Mouse (Mus musculus) forebrain, embryonic 15.5 days (tissue): ENCODE data around the gene Cacna2d3. TPM values are rescaled to one million over a fixed set of nuclear protein-coding genes. Genes with fewer than 3 reads are reported as not detected.
A peak's percentile ranks its signal among the peaks of the same experiment; 100 is the strongest.

Experiments used
- ATAC-seq: fragments of 200-750 bp; cut with Nextera tagmentation; replicated peaks from 2 replicates; pipeline ENCODE4 v1.8.0; 2017; ENCODE audit warnings: mild to moderate bottlenecking, moderate TSS enrichment, moderate library complexity
- H3K27ac ChIP-seq: fragments of 300-500 bp; sonication (generic); replicated peaks from 2 replicates; pipeline ENCODE4 v1.5.1; 2015; ENCODE audit warnings: mild to moderate bottlenecking, inconsistent platforms
- H3K27me3 ChIP-seq: fragments of 300-500 bp; sonication (generic); 2 replicates; pipeline ENCODE4 v1.6.1; 2015; ENCODE audit warnings: inconsistent platforms
- H3K36me3 ChIP-seq: fragments of 300-500 bp; sonication (generic); 2 replicates; pipeline ENCODE4 v1.6.1; 2015; ENCODE audit warnings: mild to moderate bottlenecking, inconsistent platforms
- H3K4me1 ChIP-seq: fragments of 300-500 bp; sonication (generic); 2 replicates; pipeline ENCODE4 v1.6.1; 2015; ENCODE audit warnings: inconsistent platforms
- H3K4me2 ChIP-seq: fragments of 300-500 bp; sonication (generic); replicated peaks from 2 replicates; pipeline ENCODE4 v1.6.1; 2015; ENCODE audit warnings: mild to moderate bottlenecking, inconsistent platforms
- H3K4me3 ChIP-seq: fragments of 300-500 bp; sonication (generic); 2 replicates; pipeline ENCODE4 v1.5.1; 2015; ENCODE audit warnings: mild to moderate bottlenecking, inconsistent platforms
- H3K9ac ChIP-seq: fragments of 300-500 bp; sonication (generic); replicated peaks from 2 replicates; pipeline ENCODE4 v1.6.1; 2015; ENCODE audit warnings: mild to moderate bottlenecking, inconsistent platforms
- H3K9me3 ChIP-seq: fragments of 300-500 bp; sonication (generic); 2 replicates; pipeline ENCODE4 v1.6.1; 2016; ENCODE audit warnings: inconsistent platforms
- WGBS: fragments of 180-500 bp; shearing (Covaris S2); methylation state at CpG from one replicate; pipeline ENCODE4 v1.1.7; 2015; ENCODE audit warnings: mixed read lengths; 5-methylcytosine and 5-hydroxymethylcytosine counted together
- polyA plus RNA-seq: library from polyadenylated mRNA; unstranded; fragments of >200 nt; fragmentation: Nextera tagmentation; extraction: Ambion mirVana; gene quantifications from 2 replicates; pipeline ENCODE4 v1.2.1, GENCODE M21; 2015

The Cacna2d3 gene
- polyA plus RNA-seq, 1 experiment from 2014 or later, result 28.1 TPM

- peaks cover 3% of the 10 kb centered on the region; the same call in 1 of the 2 replicates for H3K4me1 ChIP-seq
- ATAC-seq, result no peak
- H3K36me3 ChIP-seq, result no peaks in the 10 kb centered on the region
- H3K9ac ChIP-seq, result no peak overlapping the region
- H3K27ac ChIP-seq, result no peak overlapping the region
- no peak overlapping the region for H3K4me2 ChIP-seq
- H3K4me3 ChIP-seq, result no peak overlapping the region
- no peaks in the 10 kb centered on the region for H3K27me3 ChIP-seq
- no peaks in the 10 kb centered on the region for H3K9me3 ChIP-seq
- 70% methylated on average over 4 of the region's 4 CpGs for WGBS
These were observed 499.3 kb downstream of the Cacna2d3 start for GRCm38 (mm10) chr14:29222191-29222882.

GRCm38 (mm10) chr14:29216106-29216505 is 505.6 kb downstream of the Cacna2d3 start:
- no peak overlapping the region for H3K4me3 ChIP-seq
- no peak overlapping the region for H3K4me2 ChIP-seq
- no peak overlapping the region for H3K27ac ChIP-seq
- no peaks in the 10 kb centered on the region for H3K36me3 ChIP-seq
- H3K9me3 ChIP-seq, result no peaks in the 10 kb centered on the region
- H3K4me1 ChIP-seq, result no peaks in the 10 kb centered on the region
- no peaks in the 10 kb centered on the region for H3K27me3 ChIP-seq
- no peak overlapping the region for H3K9ac ChIP-seq
- 86% methylated on average over 1 of the region's 1 CpGs for WGBS
- ATAC-seq, result no peak

- no peak for ATAC-seq
These were observed 516.7 kb downstream of the Cacna2d3 start for GRCm38 (mm10) chr14:29204967-29205268.

GRCm38 (mm10) chr14:29204236-29204966 is 517.3 kb downstream of the Cacna2d3 start:
- ATAC-seq, result peak; percentile 67; the same call in 1 of the 2 replicates
- Histone ChIP-seq H3K4me2 (no peak overlapping the region), H3K4me1 (peaks cover 13% of the 10 kb centered on the region), H3K9ac (no peak overlapping the region), H3K9me3 (no peaks in the 10 kb centered on the region), H3K4me3 (no peak overlapping the region), H3K36me3 (no peaks in the 10 kb centered on the region), H3K27ac (peak overlapping the region; percentile 6; the same call in 1 of the 2 replicates), H3K27me3 (no peaks in the 10 kb centered on the region)
- 38% methylated on average over 10 of the region's 10 CpGs for WGBS

More at GRCm38 (mm10) chr14:29204967-29205268, 516.7 kb downstream of the Cacna2d3 start:
- H3K4me3 ChIP-seq, result no peak overlapping the region
- H3K4me1 ChIP-seq, result peaks cover 13% of the 10 kb centered on the region
- whole genome bisulfite sequencing, result 9% methylated on average over 1 of the region's 1 CpGs
- no peaks in the 10 kb centered on the region for H3K9me3 ChIP-seq
- no peak overlapping the region for H3K9ac ChIP-seq
- no peak overlapping the region for H3K4me2 ChIP-seq
- H3K27me3 ChIP-seq, result no peaks in the 10 kb centered on the region
- no peaks in the 10 kb centered on the region for H3K36me3 ChIP-seq
- peak overlapping the region; percentile 6; the same call in 1 of the 2 replicates for H3K27ac ChIP-seq

- no peak overlapping the region for H3K4me3 ChIP-seq
- H3K27me3 ChIP-seq, result no peaks in the 10 kb centered on the region
- H3K4me2 ChIP-seq, result no peak overlapping the region
- H3K9me3 ChIP-seq, result no peaks in the 10 kb centered on the region
- H3K9ac ChIP-seq, result no peak overlapping the region
- no peak for ATAC-seq
- H3K4me1 ChIP-seq, result no peaks in the 10 kb centered on the region
- no peaks in the 10 kb centered on the region for H3K36me3 ChIP-seq
- H3K27ac ChIP-seq, result no peak overlapping the region
These were observed 525.5 kb downstream of the Cacna2d3 start for GRCm38 (mm10) chr14:29196171-29196570.

- 84% methylated on average over 3 of the region's 3 CpGs for WGBS
These were observed 530.2 kb downstream of the Cacna2d3 start for GRCm38 (mm10) chr14:29191426-29191825.

GRCm38 (mm10) chr14:29183730-29184129 is 537.9 kb downstream of the Cacna2d3 start:
- Histone ChIP-seq H3K9ac (no peak overlapping the region), H3K27ac (no peak overlapping the region), H3K36me3 (no peaks in the 10 kb centered on the region), H3K9me3 (no peaks in the 10 kb centered on the region), H3K4me2 (no peak overlapping the region), H3K4me1 (peaks cover 6% of the 10 kb centered on the region), H3K4me3 (no peak overlapping the region), H3K27me3 (no peaks in the 10 kb centered on the region)
- ATAC-seq, result no peak
- WGBS, result 76% methylated on average over 5 of the region's 5 CpGs

More at GRCm38 (mm10) chr14:29191426-29191825, 530.2 kb downstream of the Cacna2d3 start:
- no peak overlapping the region for H3K4me3 ChIP-seq
- no peak for ATAC-seq
- H3K36me3 ChIP-seq, result no peaks in the 10 kb centered on the region
- no peak overlapping the region for H3K9ac ChIP-seq
- no peaks in the 10 kb centered on the region for H3K27me3 ChIP-seq
- H3K4me2 ChIP-seq, result no peak overlapping the region
- no peaks in the 10 kb centered on the region for H3K9me3 ChIP-seq
- no peaks in the 10 kb centered on the region for H3K4me1 ChIP-seq
- no peak overlapping the region for H3K27ac ChIP-seq

GRCm38 (mm10) chr14:29179397-29179888 is 542.2 kb downstream of the Cacna2d3 start:
- no peaks in the 10 kb centered on the region for H3K36me3 ChIP-seq
- no peaks in the 10 kb centered on the region for H3K9me3 ChIP-seq
- no peak overlapping the region for H3K4me3 ChIP-seq
- WGBS, result 53% methylated on average over 11 of the region's 11 CpGs
- ATAC-seq, result no peak
- H3K4me2 ChIP-seq, result no peak overlapping the region
- H3K27me3 ChIP-seq, result no peaks in the 10 kb centered on the region
- peaks cover 10% of the 10 kb centered on the region for H3K4me1 ChIP-seq
- no peak overlapping the region; the same call in 1 of the 2 replicates for H3K27ac ChIP-seq
- H3K9ac ChIP-seq, result no peak overlapping the region

- Histone ChIP-seq H3K9ac (no peak overlapping the region), H3K4me1 (peaks cover 10% of the 10 kb centered on the region), H3K36me3 (no peaks in the 10 kb centered on the region), H3K4me2 (no peak overlapping the region), H3K27ac (no peak overlapping the region; the same call in 1 of the 2 replicates), H3K9me3 (no peaks in the 10 kb centered on the region), H3K27me3 (no peaks in the 10 kb centered on the region), H3K4me3 (no peak overlapping the region)
- WGBS, result 16% methylated on average over 15 of the region's 15 CpGs
- ATAC-seq, result peak; percentile 81
These were observed 542.8 kb downstream of the Cacna2d3 start for GRCm38 (mm10) chr14:29178695-29179396.

GRCm38 (mm10) chr14:29174762-29175161 is 546.9 kb downstream of the Cacna2d3 start:
- WGBS, result 79% methylated on average over 3 of the region's 3 CpGs
- Histone ChIP-seq H3K4me1 (peaks cover 10% of the 10 kb centered on the region), H3K4me3 (no peak overlapping the region), H3K4me2 (no peak overlapping the region), H3K36me3 (no peaks in the 10 kb centered on the region), H3K27ac (no peak overlapping the region), H3K9me3 (no peaks in the 10 kb centered on the region), H3K9ac (no peak overlapping the region), H3K27me3 (no peaks in the 10 kb centered on the region)
- no peak for ATAC-seq

GRCm38 (mm10) chr14:29172207-29172606 is 549.5 kb downstream of the Cacna2d3 start:
- WGBS, result 90% methylated on average over 2 of the region's 2 CpGs
- no peaks in the 10 kb centered on the region for H3K9me3 ChIP-seq
- H3K4me1 ChIP-seq, result no peaks in the 10 kb centered on the region
- H3K36me3 ChIP-seq, result no peaks in the 10 kb centered on the region
- ATAC-seq, result no peak
- no peaks in the 10 kb centered on the region for H3K27me3 ChIP-seq
- H3K4me2 ChIP-seq, result no peak overlapping the region
- no peak overlapping the region for H3K9ac ChIP-seq
- no peak overlapping the region for H3K4me3 ChIP-seq
- no peak overlapping the region for H3K27ac ChIP-seq

GRCm38 (mm10) chr14:29164653-29165030 is 557.0 kb downstream of the Cacna2d3 start:
- H3K9me3 ChIP-seq, result no peaks in the 10 kb centered on the region
- H3K9ac ChIP-seq, result no peak overlapping the region
- H3K27me3 ChIP-seq, result no peaks in the 10 kb centered on the region
- no peak for ATAC-seq
- H3K4me2 ChIP-seq, result no peak overlapping the region
- peak overlapping the region; percentile 47 for H3K27ac ChIP-seq
- H3K36me3 ChIP-seq, result no peaks in the 10 kb centered on the region
- H3K4me1 ChIP-seq, result peaks cover 13% of the 10 kb centered on the region
- WGBS, result 62% methylated on average over 6 of the region's 6 CpGs
- no peak overlapping the region for H3K4me3 ChIP-seq
